Mouse (Mus musculus) midbrain, embryonic 13.5 days (tissue): ENCODE results near the gene Mapk1ip1. TPM values are rescaled to one million over a fixed set of nuclear protein-coding genes. Genes with fewer than 3 reads are reported as not detected.
A peak's percentile ranks its signal among the peaks of the same experiment; 100 is the strongest.

ENCODE experiments used
- ATAC-seq: fragments of 200-750 bp; cut with Nextera tagmentation; 2 replicates; pipeline ENCODE4 v1.8.0; 2017; ENCODE audit warnings: mild to moderate bottlenecking, moderate TSS enrichment, moderate library complexity
- H3K27ac ChIP-seq: fragments of 300-500 bp; sonication (generic); 2 replicates; pipeline ENCODE4 v1.5.1; 2015; ENCODE audit warnings: inconsistent platforms, mild to moderate bottlenecking, moderate library complexity
- H3K27me3 ChIP-seq: fragments of 300-500 bp; sonication (generic); 2 replicates; pipeline ENCODE4 v1.6.1; 2015; ENCODE audit warnings: mild to moderate bottlenecking, inconsistent platforms
- H3K36me3 ChIP-seq: fragments of 300-500 bp; sonication (generic); 2 replicates; pipeline ENCODE4 v1.6.1; 2015; ENCODE audit warnings: mild to moderate bottlenecking, inconsistent platforms
- H3K4me1 ChIP-seq: fragments of 300-500 bp; sonication (generic); replicated peaks from 2 replicates; pipeline ENCODE4 v1.6.1; 2015; ENCODE audit warnings: inconsistent platforms
- H3K4me2 ChIP-seq: fragments of 300-500 bp; sonication (generic); replicated peaks from 2 replicates; pipeline ENCODE4 v1.6.1; 2015; ENCODE audit warnings: moderate library complexity, mild to moderate bottlenecking, inconsistent platforms
- H3K4me3 ChIP-seq: fragments of 300-500 bp; sonication (generic); replicated peaks from 2 replicates; pipeline ENCODE4 v1.5.1; 2015; ENCODE audit warnings: mild to moderate bottlenecking, inconsistent platforms
- H3K9ac ChIP-seq: fragments of 300-500 bp; sonication (generic); replicated peaks from 2 replicates; pipeline ENCODE4 v1.6.1; 2015; ENCODE audit warnings: mild to moderate bottlenecking, inconsistent platforms
- H3K9me3 ChIP-seq: fragments of 300-500 bp; sonication (generic); 2 replicates; pipeline ENCODE4 v1.6.1; 2016; ENCODE audit warnings: mild to moderate bottlenecking, inconsistent platforms
- WGBS: fragments of 180-500 bp; shearing (Covaris S2); methylation state at CpG from one replicate; pipeline ENCODE4 v1.1.7; 2015; 5-methylcytosine and 5-hydroxymethylcytosine counted together
- polyA plus RNA-seq: library from polyadenylated mRNA; unstranded; fragments of >200 nt; fragmentation: Nextera tagmentation; extraction: Ambion mirVana; gene quantifications from 2 replicates; pipeline ENCODE4 v1.2.1, GENCODE M21; 2015

Mapk1ip1 gene
- 23.8 and 25.8 TPM in 2 replicates for polyA plus RNA-seq

DNA sequence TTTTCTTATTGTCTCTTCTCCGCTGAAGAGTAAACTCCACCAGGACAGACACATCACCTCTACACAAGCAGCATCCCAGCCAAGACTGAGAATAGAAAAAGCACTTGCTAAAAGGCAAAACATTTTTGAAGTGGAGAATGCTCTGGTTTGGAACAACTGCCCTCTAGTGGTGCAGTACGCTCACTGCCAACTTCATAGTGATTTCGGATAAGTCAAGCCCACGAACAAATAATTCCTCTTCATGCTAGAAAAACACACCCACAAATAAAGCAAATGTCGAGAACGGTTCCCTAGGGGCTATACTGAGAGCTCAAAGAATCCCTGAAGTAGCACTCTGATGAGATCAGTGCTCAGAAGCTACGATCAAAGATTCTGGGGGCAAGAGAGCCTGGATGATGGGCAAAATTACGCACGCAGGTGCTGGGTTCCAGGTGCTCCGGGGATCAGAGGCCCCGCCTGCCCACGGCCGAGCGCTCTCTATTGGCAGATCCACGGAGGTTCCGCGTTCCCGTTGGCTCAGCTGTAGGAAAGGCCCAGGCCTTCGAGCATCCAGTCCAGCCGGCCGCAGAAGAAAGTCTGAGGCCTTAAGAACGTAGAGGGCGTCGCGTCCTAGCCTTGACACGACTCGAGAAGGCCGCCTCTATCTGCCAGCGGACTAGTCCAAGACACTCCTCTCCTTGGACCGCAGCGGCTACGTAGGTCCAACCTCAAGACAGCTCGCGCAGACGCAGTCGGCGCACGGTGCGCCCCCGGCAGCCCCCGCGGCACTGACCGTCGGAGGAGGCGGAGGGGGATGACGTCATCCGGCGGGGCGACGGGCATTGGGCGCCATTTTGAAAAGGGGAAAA is at the start of gene Mapk1ip1, which contains the start of gene Ppp2r2d:
Gene Mapk1ip1, minus strand, starts transcription at position 730 of the 848 bp plus-strand sequence.
Gene Ppp2r2d, plus strand, starts transcription at position 536 of the 848 bp plus-strand sequence.
- Histone ChIP-seq H3K36me3 (peaks cover 3% of the 10 kb centered on the region; the same call in 1 of the 2 replicates), H3K9me3 (no peaks in the 10 kb centered on the region), H3K9ac (peak within 1 kb of the TSS; percentile 96), H3K4me1 (peaks cover 70% of the 10 kb centered on the region), H3K4me2 (peak within 1 kb of the TSS; percentile 96), H3K4me3 (peak within 1 kb of the TSS; percentile 82), H3K27me3 (no peaks in the 10 kb centered on the region), H3K27ac (peak within 1 kb of the TSS; percentile 97)
- under 1% methylated on average over 50 of the region's 51 CpGs for WGBS
- peak; percentile 95 for ATAC-seq

DNA sequence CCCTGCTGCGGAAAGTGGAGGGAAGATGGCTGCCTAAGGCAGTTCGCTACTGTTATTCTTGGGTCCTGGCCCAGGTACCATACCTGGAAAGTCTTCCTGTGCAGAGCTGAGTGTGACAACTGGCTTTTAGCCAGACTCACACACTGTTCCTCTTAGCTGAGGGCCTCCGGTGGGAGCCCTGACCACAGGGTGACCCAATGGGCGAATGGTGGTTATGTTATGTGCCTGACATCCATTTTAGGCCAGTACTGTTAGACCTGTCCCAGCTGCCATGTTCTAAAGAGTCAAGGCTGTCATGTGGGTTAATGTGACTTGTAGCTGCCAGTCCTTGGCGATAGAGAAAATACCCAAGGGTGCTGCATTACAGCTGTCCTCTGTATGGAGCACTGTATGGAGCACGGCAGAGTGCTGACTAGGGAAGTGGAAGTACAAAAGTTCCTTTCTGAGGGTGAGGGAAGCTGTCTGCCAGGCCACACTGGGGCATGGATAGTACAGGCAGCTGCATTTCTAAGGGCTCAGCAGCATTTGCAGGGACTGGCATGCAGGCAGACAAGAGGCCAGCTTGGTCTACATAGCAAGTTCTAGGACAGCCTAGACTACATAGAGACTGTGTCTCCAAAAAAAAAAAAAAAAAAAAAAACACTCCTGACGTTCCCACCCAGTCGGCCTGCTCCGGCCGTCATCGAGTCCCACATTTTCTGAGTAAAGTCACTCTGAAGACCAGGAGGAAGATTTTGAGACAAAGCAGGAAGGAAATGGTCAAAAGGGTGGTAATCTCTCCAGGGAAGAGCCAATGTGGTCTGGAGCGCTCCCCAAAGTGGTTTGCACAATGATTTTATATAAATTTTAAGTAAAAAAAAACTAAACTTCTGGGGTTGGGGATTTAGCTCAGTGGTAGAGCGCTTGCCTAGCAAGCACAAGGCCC is 39.6 kb upstream of the Mapk1ip1 start:
- H3K27me3 ChIP-seq: no peaks in the 10 kb centered on the region
- H3K4me2 ChIP-seq: no peak overlapping the region
- H3K36me3 ChIP-seq: peaks cover 51% of the 10 kb centered on the region
- 91% methylated on average over 12 of the region's 13 CpGs for WGBS
- no peak overlapping the region for H3K9ac ChIP-seq
- no peaks in the 10 kb centered on the region for H3K9me3 ChIP-seq
- no peak overlapping the region for H3K4me3 ChIP-seq
- no peaks in the 10 kb centered on the region for H3K4me1 ChIP-seq
- ATAC-seq: no peak
- no peak overlapping the region for H3K27ac ChIP-seq

DNA sequence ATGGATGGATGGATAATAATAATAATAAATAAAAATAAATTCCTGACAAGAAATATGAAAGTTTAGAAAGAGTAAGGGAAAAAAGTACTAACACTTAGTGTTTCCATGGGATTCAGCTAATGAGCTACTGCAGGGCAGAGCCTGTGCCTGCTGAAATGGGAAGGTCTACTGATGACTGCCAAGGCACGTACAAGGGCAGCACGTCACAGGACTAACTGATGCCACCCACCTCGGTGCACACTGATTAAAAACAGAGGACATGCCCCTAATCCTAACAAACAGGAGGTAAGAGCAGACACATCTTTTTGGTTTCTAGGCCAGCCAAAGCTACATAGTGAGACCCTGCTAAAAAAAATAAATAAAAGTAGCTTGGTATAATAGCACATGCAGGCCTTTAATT is 37.7 kb upstream of the Mapk1ip1 start:
- no peaks in the 10 kb centered on the region for H3K4me1 ChIP-seq
- no peaks in the 10 kb centered on the region for H3K9me3 ChIP-seq
- no peaks in the 10 kb centered on the region for H3K27me3 ChIP-seq
- no peak overlapping the region for H3K27ac ChIP-seq
- peaks cover 70% of the 10 kb centered on the region for H3K36me3 ChIP-seq
- no peak overlapping the region for H3K9ac ChIP-seq
- no peak overlapping the region for H3K4me3 ChIP-seq
- no peak for ATAC-seq
- WGBS: 94% methylated on average over 3 of the region's 3 CpGs
- H3K4me2 ChIP-seq: no peak overlapping the region

DNA sequence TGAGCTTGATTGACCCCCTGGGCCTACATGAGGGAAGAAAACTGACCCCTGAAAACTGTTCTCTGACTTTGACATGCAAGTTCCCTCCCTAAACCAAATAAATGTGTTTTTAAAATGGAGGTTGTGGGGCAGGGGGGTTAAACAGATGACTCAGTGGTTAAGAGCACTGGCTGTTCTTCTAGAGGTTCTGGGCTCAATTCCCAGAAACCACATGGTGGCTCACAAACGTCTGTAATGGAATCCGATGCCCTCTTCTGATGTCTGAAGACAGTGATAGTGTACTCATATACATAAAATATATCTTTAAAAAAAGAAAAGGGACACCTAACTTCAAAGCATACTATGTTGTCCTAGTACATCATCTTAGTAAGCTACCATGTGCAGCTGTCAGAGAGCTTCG is 29.0 kb upstream of the Mapk1ip1 start:
- Histone ChIP-seq H3K4me2 (no peak overlapping the region), H3K9ac (no peak overlapping the region), H3K4me1 (no peaks in the 10 kb centered on the region), H3K27ac (no peak overlapping the region), H3K36me3 (peaks cover 99% of the 10 kb centered on the region), H3K9me3 (no peaks in the 10 kb centered on the region), H3K4me3 (no peak overlapping the region), H3K27me3 (no peaks in the 10 kb centered on the region)
- 91% methylated on average over 3 of the region's 3 CpGs for WGBS
- no peak for ATAC-seq

DNA sequence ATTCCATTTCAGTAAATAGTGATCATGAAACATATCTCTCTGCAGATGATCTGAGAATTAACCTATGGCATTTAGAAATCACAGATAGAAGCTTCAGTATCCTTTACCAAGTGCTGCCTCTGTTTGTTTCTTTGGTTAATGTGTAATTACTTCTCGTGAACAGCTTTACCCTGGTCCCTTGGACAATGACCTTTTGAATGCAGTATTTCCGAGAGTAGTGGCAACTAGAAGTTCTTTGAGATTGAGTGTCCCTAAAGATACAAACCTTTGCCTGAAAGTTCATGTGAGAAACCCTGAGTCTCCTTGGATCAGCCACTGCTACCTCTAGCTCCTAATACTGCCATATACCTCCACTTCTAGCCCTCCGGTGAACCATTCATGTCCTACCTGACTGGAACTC is 26.9 kb upstream of the Mapk1ip1 start:
- Histone ChIP-seq H3K4me2 (no peak overlapping the region), H3K9ac (no peak overlapping the region), H3K9me3 (no peaks in the 10 kb centered on the region), H3K4me1 (no peaks in the 10 kb centered on the region), H3K27ac (no peak overlapping the region), H3K36me3 (peaks cover 96% of the 10 kb centered on the region), H3K4me3 (no peak overlapping the region), H3K27me3 (no peaks in the 10 kb centered on the region)
- ATAC-seq: no peak
- 94% methylated on average over 3 of the region's 3 CpGs for WGBS

DNA sequence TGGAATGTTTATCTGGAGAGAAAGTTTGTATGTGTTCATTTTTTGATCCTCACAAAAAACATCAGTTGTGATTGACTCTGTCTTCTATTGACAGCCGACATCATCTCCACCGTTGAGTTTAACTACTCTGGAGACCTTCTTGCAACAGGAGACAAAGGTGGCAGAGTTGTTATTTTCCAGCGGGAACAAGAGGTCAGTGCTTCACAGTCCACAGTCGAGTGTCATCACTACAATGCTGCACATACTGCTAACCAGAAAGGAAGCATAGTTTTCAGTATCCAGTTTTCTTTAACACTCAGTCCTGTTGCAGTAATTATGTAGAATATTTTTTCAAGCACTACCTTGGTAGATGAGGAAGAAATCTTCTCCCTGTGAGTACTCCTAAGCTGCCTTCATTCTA is 22.2 kb upstream of the Mapk1ip1 start:
- WGBS: 88% methylated on average over 4 of the region's 4 CpGs
- no peak overlapping the region for H3K4me3 ChIP-seq
- no peaks in the 10 kb centered on the region for H3K27me3 ChIP-seq
- H3K9ac ChIP-seq: no peak overlapping the region
- H3K36me3 ChIP-seq: peaks cover 61% of the 10 kb centered on the region
- ATAC-seq: no peak
- H3K9me3 ChIP-seq: no peaks in the 10 kb centered on the region
- no peak overlapping the region for H3K4me2 ChIP-seq
- no peak overlapping the region for H3K27ac ChIP-seq
- H3K4me1 ChIP-seq: no peaks in the 10 kb centered on the region

DNA sequence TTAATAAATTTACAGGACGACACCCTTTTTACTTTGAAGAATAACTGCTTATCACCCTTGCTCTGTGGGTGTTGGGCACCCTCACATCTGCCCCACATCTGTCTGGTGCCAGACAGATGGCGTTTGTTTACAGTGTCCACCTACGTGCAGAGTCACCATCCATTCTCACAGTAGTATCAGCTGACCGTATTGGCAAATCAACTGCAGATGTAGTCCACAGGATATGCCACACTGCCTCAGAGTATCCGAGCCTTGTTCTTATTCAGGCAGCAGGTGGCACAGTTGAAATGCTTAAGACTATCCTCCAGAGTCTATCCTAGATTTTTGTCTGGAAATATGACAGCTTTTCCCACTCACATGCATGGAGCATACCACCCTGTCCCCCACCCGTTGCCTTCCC is 21.2 kb upstream of the Mapk1ip1 start:
- 88% methylated on average over 6 of the region's 6 CpGs for WGBS
- no peak overlapping the region for H3K4me2 ChIP-seq
- H3K27me3 ChIP-seq: no peaks in the 10 kb centered on the region
- no peaks in the 10 kb centered on the region for H3K4me1 ChIP-seq
- no peaks in the 10 kb centered on the region for H3K9me3 ChIP-seq
- no peak overlapping the region for H3K9ac ChIP-seq
- H3K27ac ChIP-seq: no peak overlapping the region
- ATAC-seq: no peak
- peaks cover 50% of the 10 kb centered on the region for H3K36me3 ChIP-seq
- H3K4me3 ChIP-seq: no peak overlapping the region

DNA sequence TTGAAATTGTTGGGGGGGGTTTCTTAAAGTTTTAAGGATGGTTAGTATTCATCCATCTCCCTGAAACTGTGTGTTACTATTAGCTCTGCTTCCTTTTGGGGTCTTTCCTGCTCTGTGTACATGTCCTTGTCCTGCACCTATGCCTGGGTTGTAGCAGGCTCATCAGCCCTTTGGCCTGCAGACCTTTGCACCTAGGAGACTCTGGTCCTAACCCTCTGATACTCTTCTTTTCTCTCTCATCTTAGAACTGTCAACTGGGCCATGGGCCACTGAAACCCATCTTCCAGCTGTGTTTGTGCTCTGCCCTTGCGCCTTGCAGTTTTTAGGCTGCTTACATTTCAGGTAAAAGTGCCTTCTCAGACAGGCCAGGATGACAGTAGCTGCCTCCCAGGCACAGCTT is 18.7 kb upstream of the Mapk1ip1 start:
- WGBS: 93% methylated on average over 1 of the region's 1 CpGs
- H3K36me3 ChIP-seq: peaks cover 30% of the 10 kb centered on the region
- H3K9me3 ChIP-seq: no peaks in the 10 kb centered on the region
- H3K4me1 ChIP-seq: no peaks in the 10 kb centered on the region
- ATAC-seq: no peak
- no peaks in the 10 kb centered on the region for H3K27me3 ChIP-seq
- H3K27ac ChIP-seq: no peak overlapping the region
- no peak overlapping the region for H3K4me2 ChIP-seq
- no peak overlapping the region for H3K4me3 ChIP-seq
- H3K9ac ChIP-seq: no peak overlapping the region

DNA sequence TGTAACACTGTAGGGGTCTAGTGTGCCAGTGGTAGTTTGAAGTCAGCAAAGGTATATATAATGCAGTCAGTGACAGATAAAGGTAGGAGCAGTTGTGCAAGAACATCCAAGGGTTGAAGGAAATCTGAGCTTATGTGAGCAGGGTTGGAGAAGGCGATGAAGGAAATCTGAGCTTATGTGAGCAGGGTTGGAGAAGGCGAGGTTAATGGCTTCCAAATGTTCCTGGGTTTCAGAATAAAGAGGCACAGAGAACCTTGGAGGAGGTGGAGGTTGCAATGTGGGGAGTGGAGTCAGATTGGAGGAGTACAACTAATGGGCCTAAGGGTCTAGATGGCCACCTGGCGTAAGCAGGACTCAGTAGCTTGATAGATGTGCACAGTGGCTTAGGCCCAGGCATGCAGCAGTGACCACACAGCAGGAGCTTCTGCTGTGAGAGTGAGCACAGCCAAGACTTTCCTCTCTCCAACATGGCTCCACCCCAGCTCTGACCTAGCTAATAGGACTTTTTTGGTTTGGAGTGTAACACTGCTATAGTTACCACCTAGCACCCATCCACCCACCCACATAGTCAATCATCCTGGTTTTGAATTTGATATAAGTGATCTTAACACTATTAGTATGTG is 18.0 kb upstream of the Mapk1ip1 start:
- Histone ChIP-seq H3K4me2 (no peak overlapping the region), H3K4me1 (no peaks in the 10 kb centered on the region), H3K9me3 (no peaks in the 10 kb centered on the region), H3K27me3 (no peaks in the 10 kb centered on the region), H3K27ac (no peak overlapping the region), H3K9ac (no peak overlapping the region), H3K36me3 (peaks cover 24% of the 10 kb centered on the region), H3K4me3 (no peak overlapping the region)
- no peak for ATAC-seq
- 96% methylated on average over 3 of the region's 3 CpGs for WGBS

DNA sequence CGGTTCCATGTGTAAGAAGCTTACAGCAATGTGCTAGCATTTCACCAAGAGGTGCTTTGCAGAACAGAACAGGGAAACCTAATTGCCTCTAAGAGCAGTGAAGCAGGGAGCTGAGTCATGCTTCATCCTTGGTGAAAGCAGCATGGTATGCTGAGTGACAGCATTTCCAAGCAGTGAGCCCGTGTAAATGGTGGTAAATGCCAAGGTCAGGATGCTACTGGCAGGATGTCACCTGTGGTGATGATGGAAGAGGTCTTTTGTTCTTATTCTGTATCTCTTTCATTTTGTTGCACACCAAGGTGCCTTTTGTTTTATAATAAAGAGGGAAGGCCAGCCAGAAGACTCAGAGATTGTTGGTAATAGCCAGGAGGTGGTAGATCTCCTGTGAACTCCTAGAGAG is 10.6 kb upstream of the Mapk1ip1 start:
- peaks cover 39% of the 10 kb centered on the region for H3K36me3 ChIP-seq
- no peak overlapping the region for H3K4me2 ChIP-seq
- H3K9me3 ChIP-seq: no peaks in the 10 kb centered on the region
- no peak overlapping the region for H3K9ac ChIP-seq
- H3K4me1 ChIP-seq: 0 out of 2 replicates have a peak, but pooled peaks cover 4% of the 10 kb centered on the region
- WGBS: 71% methylated on average over 2 of the region's 2 CpGs
- no peak overlapping the region for H3K27ac ChIP-seq
- no peaks in the 10 kb centered on the region for H3K27me3 ChIP-seq
- no peak for ATAC-seq
- no peak overlapping the region for H3K4me3 ChIP-seq

DNA sequence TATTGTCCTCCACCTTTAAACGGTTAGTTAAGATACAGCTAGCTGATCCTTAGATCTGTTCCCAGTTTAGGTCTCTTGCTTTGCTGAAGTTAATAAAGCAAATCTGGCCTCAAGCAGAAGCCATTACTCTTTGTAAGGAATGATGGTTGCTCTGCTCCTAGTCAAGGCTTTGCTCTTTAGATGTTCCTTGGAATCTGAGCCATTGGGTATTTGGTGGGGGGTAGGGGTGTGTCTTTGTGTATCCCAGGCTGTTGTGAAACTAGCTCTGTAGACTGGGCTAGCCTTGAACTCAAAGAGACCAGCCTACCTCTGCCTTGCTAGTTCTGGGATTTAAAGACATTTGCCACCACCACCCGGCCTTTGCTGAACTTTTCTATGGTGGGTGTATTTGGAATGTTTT is 8.1 kb upstream of the Mapk1ip1 start:
- no peaks in the 10 kb centered on the region for H3K27me3 ChIP-seq
- no peaks in the 10 kb centered on the region for H3K9me3 ChIP-seq
- ATAC-seq: no peak
- peaks cover 39% of the 10 kb centered on the region for H3K36me3 ChIP-seq
- H3K4me3 ChIP-seq: no peak overlapping the region
- H3K4me2 ChIP-seq: no peak overlapping the region
- 97% methylated on average over 2 of the region's 2 CpGs for WGBS
- no peak overlapping the region for H3K9ac ChIP-seq
- peaks cover 18% of the 10 kb centered on the region for H3K4me1 ChIP-seq
- H3K27ac ChIP-seq: no peak overlapping the region
